Mouse (Mus musculus) lung, postnatal 0 days (tissue): ENCODE measurements around the gene Lgals4. TPM values are rescaled to one million over a fixed set of nuclear protein-coding genes. Genes with fewer than 3 reads are reported as not detected.

Source experiments
- ATAC-seq: fragments of 200-750 bp; cut with Nextera tagmentation; 2 replicates; pipeline ENCODE4 v1.8.0; 2017; ENCODE audit warnings: moderate library complexity
- DNase-seq: peaks from one replicate; pipeline ENCODE4 v3.0.0-alpha.2; 2016; ENCODE audit warnings: low spot score
- H3K27ac ChIP-seq: fragments of 300-500 bp; sonication (generic); 2 replicates; pipeline ENCODE4 v1.5.1; 2014; ENCODE audit warnings: antibody characterized with exemption, mild to moderate bottlenecking, low read length, mixed read lengths
- H3K27me3 ChIP-seq: fragments of 300-500 bp; sonication (generic); replicated peaks from 2 replicates; pipeline ENCODE4 v1.6.1; 2014; ENCODE audit warnings: low read length, mixed read lengths; ENCODE audit not compliant: insufficient read depth
- H3K36me3 ChIP-seq: fragments of 300-500 bp; sonication (generic); 2 replicates; pipeline ENCODE4 v1.6.1; 2014; ENCODE audit warnings: low read length, mixed read lengths; ENCODE audit not compliant: insufficient read depth
- H3K4me1 ChIP-seq: fragments of 300-500 bp; sonication (generic); 2 replicates; pipeline ENCODE4 v1.6.1; 2014; ENCODE audit warnings: antibody characterized with exemption, low read depth, low read length, mixed read lengths; ENCODE audit not compliant: insufficient read depth
- H3K4me2 ChIP-seq: fragments of 300-500 bp; sonication (generic); replicated peaks from 2 replicates; pipeline ENCODE4 v1.6.1; 2014; ENCODE audit warnings: low read depth, mild to moderate bottlenecking, low read length, moderate library complexity, mixed read lengths
- H3K4me3 ChIP-seq: fragments of 300-500 bp; sonication (generic); 2 replicates; pipeline ENCODE4 v1.5.1; 2014; ENCODE audit warnings: low read depth, low read length
- H3K9ac ChIP-seq: fragments of 300-500 bp; sonication (generic); replicated peaks from 2 replicates; pipeline ENCODE4 v1.6.1; 2014; ENCODE audit warnings: low read depth, mild to moderate bottlenecking
- H3K9me3 ChIP-seq: fragments of 300-500 bp; sonication (generic); 2 replicates; pipeline ENCODE4 v1.6.1; 2016; ENCODE audit warnings: low read length, mixed read lengths
- CTCF ChIP-seq: IDR thresholded peaks from 2 replicates; pipeline ENCODE4 v1.5.1; 2016; ENCODE audit warnings: antibody characterized with exemption, mild to moderate bottlenecking
- EP300 ChIP-seq: IDR thresholded peaks from 2 replicates; pipeline ENCODE4 v1.6.1; 2016; ENCODE audit warnings: antibody characterized with exemption, mild to moderate bottlenecking, control low read depth
- WGBS: fragments of 180-500 bp; shearing (Covaris S2); extraction: QIAGEN DNeasy Blood & Tissue Kit; methylation state at CpG from one replicate; pipeline ENCODE4 v1.1.7; 2014; 5-methylcytosine and 5-hydroxymethylcytosine counted together
- polyA plus RNA-seq: library from polyadenylated mRNA; unstranded; fragments of >200 nt; fragmentation: Nextera tagmentation; extraction: Ambion mirVana; gene quantifications from 2 replicates; pipeline ENCODE4 v1.2.1, GENCODE M21; 2015

Lgals4 gene
- polyA plus RNA-seq, 1 experiment from 2014 or later: 15.6 TPM

DNA sequence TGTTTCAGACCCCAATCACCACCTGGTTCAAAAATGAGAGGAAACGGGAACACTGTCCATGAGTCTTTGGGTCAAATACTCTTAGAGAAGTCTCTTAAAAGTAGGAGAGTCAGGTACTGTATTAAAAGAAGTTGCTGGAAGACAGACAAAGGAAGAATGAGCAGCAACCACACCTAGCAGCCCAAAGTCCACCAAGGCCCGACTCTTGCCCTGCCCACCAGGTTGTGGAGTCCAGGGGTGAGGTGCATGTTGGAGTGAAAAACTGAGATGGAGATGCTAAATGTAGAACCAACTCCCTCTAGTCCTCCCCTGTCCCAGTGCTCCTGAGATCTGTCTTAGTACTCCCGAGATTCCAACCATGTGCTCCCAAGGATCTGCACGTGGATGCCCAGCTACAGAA, 17.0 kb downstream of the Lgals4 start:
- no peaks in the 10 kb centered on the region for H3K4me1 ChIP-seq
- ATAC-seq: no peak
- no peaks in the 10 kb centered on the region for H3K27me3 ChIP-seq
- WGBS: 78% methylated on average over 4 of the region's 4 CpGs
- H3K9ac ChIP-seq: no peak overlapping the region
- no peaks in the 10 kb centered on the region for H3K36me3 ChIP-seq
- no peak for DNase-seq
- H3K9me3 ChIP-seq: no peaks in the 10 kb centered on the region
- H3K4me3 ChIP-seq: no peak overlapping the region
- H3K4me2 ChIP-seq: no peak overlapping the region
- TF ChIP-seq EP300: no peak
- no peak for TF ChIP-seq CTCF
- H3K27ac ChIP-seq: no peak overlapping the region

DNA sequence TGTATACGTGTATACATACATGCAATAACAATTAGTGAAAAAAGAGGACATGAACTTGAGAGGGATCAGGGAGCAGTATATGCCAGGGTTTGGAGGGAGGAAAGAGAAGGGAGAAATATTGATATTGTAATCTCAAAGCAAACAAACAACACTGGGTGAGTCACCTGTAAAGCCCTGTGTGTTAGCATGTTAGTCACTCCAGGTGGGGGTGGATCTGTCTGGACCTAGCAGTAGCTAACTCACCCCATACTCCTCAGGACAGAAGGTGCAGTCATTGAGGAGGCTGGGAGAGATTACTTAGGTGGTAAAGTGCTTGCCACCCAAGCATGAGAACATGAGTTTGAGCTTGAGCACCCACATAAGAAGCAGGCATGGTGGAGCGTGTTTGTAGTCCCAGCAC, 26.3 kb downstream of the Lgals4 start:
- no peak for DNase-seq

DNA sequence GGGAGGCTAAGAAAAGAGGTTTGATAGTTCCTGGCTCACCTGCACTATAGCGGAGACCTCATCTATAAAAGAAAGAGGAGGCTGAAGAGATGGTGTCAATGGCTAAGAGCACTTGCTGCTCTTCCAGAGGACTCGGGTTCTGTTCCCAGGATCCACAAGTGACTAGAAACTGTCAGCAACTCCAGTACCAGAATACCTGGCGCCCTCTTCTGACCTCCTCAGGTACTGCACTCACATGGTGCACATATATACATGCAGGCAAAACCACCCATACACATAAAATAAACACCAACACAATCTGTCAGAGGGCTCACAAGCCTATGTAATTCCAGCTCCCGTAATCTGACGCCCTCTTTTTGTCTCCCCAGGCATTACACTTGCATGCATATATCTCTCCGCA, 27.2 kb downstream of the Lgals4 start:
- H3K9me3 ChIP-seq: no peaks in the 10 kb centered on the region
- TF ChIP-seq CTCF (no peak; the same call in 1 of the 2 replicates), EP300 (no peak)
- H3K4me3 ChIP-seq: no peak overlapping the region
- no peaks in the 10 kb centered on the region for H3K36me3 ChIP-seq
- H3K27ac ChIP-seq: no peak overlapping the region
- H3K27me3 ChIP-seq: no peaks in the 10 kb centered on the region
- 85% methylated on average over 6 of the region's 6 CpGs for WGBS
- ATAC-seq (no peak), DNase-seq (no peak)
- H3K4me2 ChIP-seq: no peak overlapping the region
- no peak overlapping the region for H3K9ac ChIP-seq
- H3K4me1 ChIP-seq: peaks cover 5% of the 10 kb centered on the region; the same call in 1 of the 2 replicates

More for the DNA sequence above, 26.3 kb downstream of the Lgals4 start:
- no peaks in the 10 kb centered on the region for H3K9me3 ChIP-seq
- H3K4me1 ChIP-seq: no peaks in the 10 kb centered on the region
- no peaks in the 10 kb centered on the region for H3K27me3 ChIP-seq
- TF ChIP-seq EP300: no peak
- no peak for TF ChIP-seq CTCF
- no peak overlapping the region for H3K27ac ChIP-seq
- 92% methylated on average over 2 of the region's 2 CpGs for WGBS
- no peak overlapping the region for H3K4me3 ChIP-seq
- H3K36me3 ChIP-seq: no peaks in the 10 kb centered on the region
- no peak for ATAC-seq
- H3K4me2 ChIP-seq: no peak overlapping the region
- H3K9ac ChIP-seq: no peak overlapping the region

DNA sequence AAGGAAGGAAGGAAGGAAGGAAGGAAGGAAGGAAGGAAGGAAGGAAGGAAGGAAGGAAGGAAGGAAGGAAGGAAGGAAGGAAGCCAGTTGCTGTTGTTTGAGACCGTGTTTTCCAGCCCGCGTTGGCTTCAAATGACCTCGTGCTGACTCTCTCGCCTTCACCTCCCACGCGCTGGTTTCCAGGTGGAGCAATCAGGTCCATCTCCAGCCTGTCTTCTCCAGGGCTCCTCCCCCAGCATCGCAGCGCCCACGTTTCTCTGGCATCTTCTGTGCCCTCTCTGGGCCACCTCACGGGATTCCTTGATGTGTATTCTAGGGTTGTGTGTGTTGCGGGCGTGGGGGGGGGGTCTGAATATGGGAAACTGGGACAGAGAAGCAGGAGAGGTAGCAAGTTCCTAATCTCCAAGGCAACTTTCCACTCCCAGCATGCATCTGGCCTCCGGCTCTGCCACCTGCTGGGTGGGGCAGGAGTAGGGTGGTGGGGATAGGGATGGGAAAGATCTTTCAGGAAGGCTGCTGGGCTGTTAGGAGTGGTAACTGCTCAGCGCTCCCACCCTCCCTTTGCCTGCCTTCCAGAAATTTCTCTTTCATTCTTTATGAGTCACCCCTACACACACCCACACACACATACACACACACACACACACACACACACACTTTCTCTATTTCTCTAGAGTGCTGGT, 29.3 kb downstream of the Lgals4 start:
- Histone ChIP-seq H3K4me1 (peaks cover 13% of the 10 kb centered on the region; the same call in 1 of the 2 replicates), H3K9ac (no peak overlapping the region), H3K9me3 (no peaks in the 10 kb centered on the region), H3K4me2 (no peak overlapping the region), H3K36me3 (no peaks in the 10 kb centered on the region), H3K4me3 (no peak overlapping the region), H3K27me3 (no peaks in the 10 kb centered on the region), H3K27ac (no peak overlapping the region)
- 75% methylated on average over 15 of the region's 15 CpGs for WGBS
- DNase-seq (peak; percentile 49), ATAC-seq (no peak)
- no peak for TF ChIP-seq EP300

DNA sequence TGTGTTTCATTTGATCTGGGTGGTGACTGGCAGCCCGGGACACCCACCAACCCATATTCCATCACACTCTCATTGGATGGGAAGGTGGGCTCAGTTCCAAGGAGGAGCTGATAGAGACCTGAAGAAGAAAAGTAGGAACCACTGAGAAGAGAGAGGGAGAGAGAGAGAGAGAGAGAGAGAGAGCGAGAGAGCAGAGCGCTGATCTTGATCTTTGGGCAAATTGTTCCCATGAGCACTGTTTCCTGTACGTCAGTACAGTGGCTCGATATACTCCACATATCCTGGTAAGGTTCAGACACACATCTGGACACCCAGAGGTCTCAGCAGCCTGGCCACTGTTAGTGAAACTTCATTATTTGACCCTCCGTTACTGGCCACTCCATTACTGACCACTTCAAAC, 29.9 kb downstream of the Lgals4 start, which contains the start of gene Lgals7:
Gene Lgals7, plus strand, starts transcription at position 314 of the 400 bp plus-strand sequence.
- H3K9ac ChIP-seq: no peak within 1 kb of the TSS
- 79% methylated on average over 6 of the region's 6 CpGs for WGBS

DNA sequence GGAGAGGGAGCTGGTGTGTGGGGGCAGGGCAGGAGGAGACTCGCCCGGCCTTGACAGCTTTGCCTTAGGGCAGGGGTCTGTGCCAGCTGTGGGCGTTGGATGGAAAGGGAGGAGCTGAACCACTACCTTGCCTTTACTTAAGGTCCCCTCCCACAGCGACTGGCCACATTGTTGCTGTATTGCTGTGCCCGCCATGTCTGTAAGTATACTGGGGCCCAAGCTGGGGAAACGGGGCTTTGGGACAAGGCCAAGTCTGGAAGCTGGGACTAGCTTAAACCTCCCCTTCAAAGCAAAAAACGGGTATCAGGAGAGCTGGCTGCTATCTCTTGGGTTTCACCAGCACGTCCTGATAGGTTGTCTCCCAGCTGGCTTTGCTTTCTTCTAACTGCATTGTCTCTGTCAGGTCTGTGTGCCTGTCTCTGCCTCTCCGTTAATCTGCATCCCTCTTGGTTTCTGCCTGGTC, 30.7 kb downstream of the Lgals4 start:
- H3K4me2 ChIP-seq: no peak overlapping the region
- 51% methylated on average over 9 of the region's 9 CpGs for WGBS
- TF ChIP-seq CTCF: no peak
- no peak for TF ChIP-seq EP300
- no peak overlapping the region for H3K27ac ChIP-seq
- no peaks in the 10 kb centered on the region for H3K36me3 ChIP-seq
- no peak for ATAC-seq
- H3K9me3 ChIP-seq: no peaks in the 10 kb centered on the region
- H3K4me1 ChIP-seq: peaks cover 13% of the 10 kb centered on the region; the same call in 1 of the 2 replicates
- no peak overlapping the region for H3K9ac ChIP-seq
- DNase-seq: no peak
- H3K4me3 ChIP-seq: no peak overlapping the region
- no peaks in the 10 kb centered on the region for H3K27me3 ChIP-seq

More for the DNA sequence above, 29.9 kb downstream of the Lgals4 start, which contains the start of gene Lgals7:
- TF ChIP-seq CTCF: no peak
- no peak for TF ChIP-seq EP300
- H3K27ac ChIP-seq: no peak within 1 kb of the TSS
- no peaks in the 10 kb centered on the region for H3K9me3 ChIP-seq
- no peak within 1 kb of the TSS for H3K4me2 ChIP-seq
- ATAC-seq: no peak
- peaks cover 13% of the 10 kb centered on the region; the same call in 1 of the 2 replicates for H3K4me1 ChIP-seq
- no peak within 1 kb of the TSS for H3K4me3 ChIP-seq
- DNase-seq: no peak
- H3K36me3 ChIP-seq: no peaks in the 10 kb centered on the region
- H3K27me3 ChIP-seq: no peaks in the 10 kb centered on the region
